Mouse (Mus musculus): ENCODE data around the gene Haus4. TPM values are rescaled to one million over a fixed set of nuclear protein-coding genes. Genes with fewer than 3 reads are reported as not detected.

Gene Haus4
- total RNA-seq, 2 experiments from 2014 or later = 4.0 to 5.3 TPM

- DNase-seq = peak; percentile 42 to 56
These were observed 60.2 kb downstream of the Haus4 start for GRCm38 (mm10) chr14:54494234-54494633.

- no peak for DNase-seq
These were observed 61.2 kb downstream of the Haus4 start for GRCm38 (mm10) chr14:54493236-54493635.

GRCm38 (mm10) chr14:54492345-54493131 lies 61.9 kb downstream of the Haus4 start:
- no peak for DNase-seq

Other genes with a start within 250 kb of the Haus4 start
- 10 to 100 TPM; 49.5 to 50.8 TPM for gene Oxa1l, start 193.8 kb downstream of the Haus4 start, total RNA-seq (2021)
- 1 to 10 TPM; 2.4 to 2.7 TPM for gene Slc7a7, start 136.8 kb downstream of the Haus4 start, total RNA-seq (2021)
- gene Mrpl52, start 127.7 kb downstream of the Haus4 start, total RNA-seq (2021) = 100 to 1,000 TPM; 105 to 108 TPM
- gene Mmp14, start 123.0 kb downstream of the Haus4 start, total RNA-seq (2021) = 10 to 100 TPM; 18.3 to 20.0 TPM
- 10 to 100 TPM; 26.4 to 29.6 TPM for gene Lrp10, start 90.5 kb downstream of the Haus4 start, total RNA-seq (2021)
- gene Rem2, start 78.5 kb downstream of the Haus4 start, total RNA-seq (2021) = 10 to 100 TPM; 20.7 to 23.8 TPM
- gene Prmt5, start 37.1 kb downstream of the Haus4 start, total RNA-seq (2021) = 10 to 100 TPM; 51.7 to 57.1 TPM
- 1 to 10 TPM in 1 of 2 experiments, under 1 TPM in 1; 0.95 to 1.5 TPM for gene Ajuba, start 22.9 kb upstream of the Haus4 start, total RNA-seq (2021)
- gene 4931414P19Rik, start 51.4 kb upstream of the Haus4 start, total RNA-seq (2021) = 1 to 10 TPM; 4.7 to 5.5 TPM
- gene Psmb5, start 63.4 kb upstream of the Haus4 start, total RNA-seq (2021) = 100 to 1,000 TPM; 203 to 230 TPM
- gene Psmb11, start 66.8 kb upstream of the Haus4 start, total RNA-seq (2021) = under 1 TPM; 0.23 to 0.27 TPM
- gene Gm17606, start 86.3 kb upstream of the Haus4 start, total RNA-seq (2021) = not detected
- gene Cdh24, start 86.7 kb upstream of the Haus4 start, total RNA-seq (2021) = 10 to 100 TPM; 23.6 to 24.5 TPM
- gene 1700123O20Rik, start 131.6 kb upstream of the Haus4 start, total RNA-seq (2021) = 10 to 100 TPM; 24.0 to 26.3 TPM
- 100 to 1,000 TPM; 210 to 242 TPM for gene Acin1, start 132.3 kb upstream of the Haus4 start, total RNA-seq (2021)
- not detected for gene Gm29776, start 144.2 kb upstream of the Haus4 start, total RNA-seq (2021)
- not detected for gene Cebpe, start 157.6 kb upstream of the Haus4 start, total RNA-seq (2021)
- gene Slc7a8, start 227.3 kb upstream of the Haus4 start, total RNA-seq (2021) = 10 to 100 TPM; 49.1 to 50.1 TPM

All from layer of hippocampus, postnatal 36 days (tissue).